Mouse (Mus musculus): ENCODE results near the gene Zswim4.

Zswim4 gene

GRCm38 (mm10) chr8:84200126-84200555 lies 36.7 kb downstream of the Zswim4 start:
- DNase-seq: no peak

- DNase-seq: no peak
These were observed 37.3 kb downstream of the Zswim4 start for GRCm38 (mm10) chr8:84199348-84200125.

GRCm38 (mm10) chr8:84198871-84199270 lies 38.0 kb downstream of the Zswim4 start:
- DNase-seq: no peak

- DNase-seq: peak; percentile 47
These were observed 38.7 kb downstream of the Zswim4 start for GRCm38 (mm10) chr8:84197922-84198774.

- no peak for DNase-seq
These were observed 39.5 kb downstream of the Zswim4 start for GRCm38 (mm10) chr8:84197141-84197921.

GRCm38 (mm10) chr8:84194224-84194743 lies 42.6 kb downstream of the Zswim4 start:
- no peak for DNase-seq

- no peak for DNase-seq
These were observed 43.3 kb downstream of the Zswim4 start for GRCm38 (mm10) chr8:84193566-84193965.

GRCm38 (mm10) chr8:84193161-84193560 lies 43.7 kb downstream of the Zswim4 start:
- no peak for DNase-seq

- DNase-seq: no peak
These were observed 44.3 kb downstream of the Zswim4 start for GRCm38 (mm10) chr8:84192555-84192954.

GRCm38 (mm10) chr8:84192023-84192422 lies 44.8 kb downstream of the Zswim4 start:
- no peak for DNase-seq

- no peak for DNase-seq
These were observed 46.5 kb downstream of the Zswim4 start for GRCm38 (mm10) chr8:84190191-84190867.

GRCm38 (mm10) chr8:84189603-84190002 lies 47.3 kb downstream of the Zswim4 start:
- no peak for DNase-seq

- no peak for DNase-seq
These were observed 48.2 kb downstream of the Zswim4 start for GRCm38 (mm10) chr8:84188671-84189070.

- DNase-seq: peak; percentile 66
These were observed 49.6 kb downstream of the Zswim4 start for GRCm38 (mm10) chr8:84187065-84187755.

GRCm38 (mm10) chr8:84186547-84186946 lies 50.3 kb downstream of the Zswim4 start:
- peak; percentile 82 for DNase-seq

- no peak for DNase-seq
These were observed 51.7 kb downstream of the Zswim4 start, which contains the start of gene Nanos3 for GRCm38 (mm10) chr8:84185117-84185516. Nanos3 (minus strand) TSS chr8:84185217.

GRCm38 (mm10) chr8:84184085-84185043 lies 52.5 kb downstream of the Zswim4 start:
- no peak for DNase-seq

- DNase-seq: peak; percentile 58
These were observed 53.4 kb downstream of the Zswim4 start for GRCm38 (mm10) chr8:84183261-84184084.

- no peak for DNase-seq
These were observed 54.0 kb downstream of the Zswim4 start for GRCm38 (mm10) chr8:84182833-84183232.
